Mouse (Mus musculus) erythroblast, embryonic 14.5 days (primary cell): ENCODE measurements around the gene Marf1.

ENCODE experiments used
- GATA1 ChIP-seq: IDR thresholded peaks from 2 replicates; pipeline ENCODE4 v1.6.1; 2012; ENCODE audit warnings: low read length, inconsistent platforms, mixed read lengths
- TAL1 ChIP-seq: IDR thresholded peaks from 3 replicates; pipeline ENCODE4 v1.6.1; 2012; ENCODE audit warnings: low read length, inconsistent platforms, mixed read lengths

DNA sequence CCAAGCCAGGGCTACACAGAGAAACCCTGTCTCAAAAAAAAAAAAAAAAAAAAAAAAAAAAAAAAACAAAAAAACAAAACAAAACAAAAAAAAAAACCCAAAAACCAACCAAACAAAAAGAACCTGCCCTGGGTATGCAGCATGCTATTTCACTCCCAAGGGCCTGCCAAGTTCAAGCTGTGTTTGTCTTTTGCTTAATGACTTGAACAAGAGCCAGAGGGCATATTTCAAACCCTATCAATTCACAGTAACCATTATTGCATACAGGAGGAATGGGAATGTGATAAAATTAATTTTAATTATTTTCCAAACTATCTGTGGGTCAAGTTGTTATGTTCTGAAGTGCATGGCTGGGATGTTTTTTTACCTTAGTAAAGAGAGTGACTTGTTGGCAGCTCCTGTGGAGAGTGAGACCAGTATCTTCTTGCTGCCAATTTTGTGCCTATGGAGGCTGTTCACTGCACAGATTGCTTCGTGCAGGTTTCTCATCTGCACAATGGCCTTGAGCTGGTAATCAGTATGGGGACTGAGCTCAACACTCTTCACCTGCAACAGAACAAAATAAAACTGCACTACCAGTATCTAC, 25.1 kb downstream of the Marf1 start:
- TF ChIP-seq TAL1 (no peak), GATA1 (no peak)
